Mouse (Mus musculus) midbrain, embryonic 14.5 days (tissue): ENCODE measurements around the gene Psmd2. TPM values are rescaled to one million over a fixed set of nuclear protein-coding genes. Genes with fewer than 3 reads are reported as not detected.

Experiments
- ATAC-seq: fragments of 200-750 bp; cut with Nextera tagmentation; 2 replicates; pipeline ENCODE4 v1.8.0; 2017; ENCODE audit warnings: moderate number of reproducible peaks, moderate library complexity; ENCODE audit not compliant: low FRiP score, low TSS enrichment
- DNase-seq: peaks from one replicate; pipeline ENCODE4 v3.0.0-alpha.2; 2015
- H3K27ac ChIP-seq: fragments of 300-500 bp; sonication (generic); replicated peaks from 2 replicates; pipeline ENCODE4 v1.5.1; 2014; ENCODE audit warnings: mild to moderate bottlenecking, low read depth, low read length, moderate library complexity
- H3K27me3 ChIP-seq: fragments of 300-500 bp; sonication (generic); 2 replicates; pipeline ENCODE4 v1.6.1; 2014; ENCODE audit warnings: low read length, control low read depth, mixed read lengths; ENCODE audit not compliant: control insufficient read depth, insufficient read depth
- H3K36me3 ChIP-seq: fragments of 300-500 bp; sonication (generic); 2 replicates; pipeline ENCODE4 v1.6.1; 2014; ENCODE audit warnings: low read length, control low read depth; ENCODE audit not compliant: control insufficient read depth, insufficient read depth
- H3K4me1 ChIP-seq: fragments of 300-500 bp; sonication (generic); 2 replicates; pipeline ENCODE4 v1.6.1; 2014; ENCODE audit warnings: mild to moderate bottlenecking, antibody characterized with exemption, low read length, control low read depth; ENCODE audit not compliant: control insufficient read depth, insufficient read depth
- H3K4me2 ChIP-seq: fragments of 300-500 bp; sonication (generic); 2 replicates; pipeline ENCODE4 v1.6.1; 2014; ENCODE audit warnings: mild to moderate bottlenecking, low read length, moderate library complexity
- H3K4me3 ChIP-seq: fragments of 300-500 bp; sonication (generic); replicated peaks from 2 replicates; pipeline ENCODE4 v1.5.1; 2014; ENCODE audit warnings: low read depth, low read length
- H3K9ac ChIP-seq: fragments of 300-500 bp; sonication (generic); replicated peaks from 2 replicates; pipeline ENCODE4 v1.6.1; 2014; ENCODE audit warnings: mild to moderate bottlenecking, low read length, moderate library complexity
- H3K9me3 ChIP-seq: fragments of 300-500 bp; sonication (generic); 2 replicates; pipeline ENCODE4 v1.6.1; 2016; ENCODE audit warnings: low read length, control low read depth, mixed read lengths; ENCODE audit not compliant: control insufficient read depth
- WGBS: fragments of 180-500 bp; shearing (Covaris S2); extraction: QIAGEN DNeasy Blood & Tissue Kit; methylation state at CpG from one replicate; pipeline ENCODE4 v1.1.7; 2014; 5-methylcytosine and 5-hydroxymethylcytosine counted together
- microRNA counts: library from miRNA; unstranded; fragments of <30 nt; microRNA quantifications from one replicate; lab custom pipeline; 2016
- microRNA-seq: library from miRNA; unstranded; fragments of <30 nt; microRNA quantifications from one replicate; pipeline ENCODE4, GENCODE M21; 2016
- polyA plus RNA-seq: library from polyadenylated mRNA; unstranded; fragments of >200 nt; fragmentation: Nextera tagmentation; extraction: Ambion mirVana; gene quantifications from 2 replicates; pipeline ENCODE4 v1.2.1, GENCODE M21; 2014

Gene Psmd2
- polyA plus RNA-seq, 1 experiment from 2014 or later: 366 TPM

- Histone ChIP-seq H3K36me3 (peaks cover 70% of the 10 kb centered on the region), H3K9me3 (no peaks in the 10 kb centered on the region), H3K9ac (no peak overlapping the region), H3K4me1 (peaks cover 20% of the 10 kb centered on the region), H3K4me2 (no peak overlapping the region), H3K27ac (no peak overlapping the region), H3K4me3 (no peak overlapping the region), H3K27me3 (no peaks in the 10 kb centered on the region)
- WGBS: 84% methylated on average over 4 of the region's 4 CpGs
- ATAC-seq (no peak), DNase-seq (no peak)
These were observed 59.4 kb downstream of the Psmd2 start for GRCm38 (mm10) chr16:20710810-20711209.

- H3K27me3 ChIP-seq: no peaks in the 10 kb centered on the region
- H3K4me1 ChIP-seq: peaks cover 25% of the 10 kb centered on the region
- ATAC-seq (no peak), DNase-seq (no peak)
- H3K27ac ChIP-seq: no peak overlapping the region
- no peak overlapping the region for H3K9ac ChIP-seq
- no peak overlapping the region for H3K4me3 ChIP-seq
- no peaks in the 10 kb centered on the region for H3K9me3 ChIP-seq
- WGBS: 76% methylated on average over 9 of the region's 9 CpGs
- no peak overlapping the region for H3K4me2 ChIP-seq
- H3K36me3 ChIP-seq: peaks cover 60% of the 10 kb centered on the region
These were observed 60.7 kb downstream of the Psmd2 start for GRCm38 (mm10) chr16:20712190-20712589.

DNA sequence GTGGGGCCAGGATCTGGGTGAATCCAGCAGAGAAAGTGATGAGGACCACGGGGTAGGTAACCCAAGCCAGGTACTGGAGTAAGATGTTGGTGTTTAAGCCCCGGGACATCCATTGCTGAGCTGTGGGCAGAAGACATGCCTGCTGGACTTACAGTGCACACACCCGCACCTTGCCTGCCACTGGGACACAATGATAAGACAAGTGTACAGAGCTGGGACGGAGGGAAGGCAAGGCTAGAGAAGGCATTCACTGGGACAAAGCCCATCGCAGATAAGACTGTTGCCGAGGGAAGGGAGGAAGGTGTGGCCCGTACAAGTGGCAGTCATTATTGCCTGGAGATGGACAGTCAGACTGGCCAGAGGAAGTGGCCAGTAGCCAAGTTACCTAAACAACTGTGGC is 61.4 kb downstream of the Psmd2 start:
- ATAC-seq (no peak), DNase-seq (no peak)
- no peaks in the 10 kb centered on the region for H3K9me3 ChIP-seq
- no peak overlapping the region for H3K4me2 ChIP-seq
- H3K4me1 ChIP-seq: peaks cover 25% of the 10 kb centered on the region
- 92% methylated on average over 7 of the region's 7 CpGs for WGBS
- H3K4me3 ChIP-seq: no peak overlapping the region
- H3K36me3 ChIP-seq: peaks cover 53% of the 10 kb centered on the region
- H3K27ac ChIP-seq: no peak overlapping the region
- no peaks in the 10 kb centered on the region for H3K27me3 ChIP-seq
- no peak overlapping the region for H3K9ac ChIP-seq

MicroRNAs encoded within 50 kb of the gene (microRNA counts, 519-probe panel; counts per million panel counts)
- 1,973 counts per million, percentile 5 among the panel's probes with 10 or more counts for microRNA mmu-miR-1224 (lab: Ali Mortazavi, UCI)

Small RNAs within 50 kb of the gene (microRNA-seq; reads per million reads assigned to microRNA genes)
- 24.4 reads per million, percentile 43 among the genes with 10 or more reads in this experiment for gene Mir1224

Other genes with a start within 250 kb of the Psmd2 start
- gene Abcc5, start 225.3 kb upstream of the Psmd2 start, polyA plus RNA-seq: 154 and 163 TPM in 2 replicates
- 65.8 and 97.4 TPM in 2 replicates for gene Eif2b5, start 152.8 kb upstream of the Psmd2 start, polyA plus RNA-seq
- gene Dvl3, start 134.7 kb upstream of the Psmd2 start, polyA plus RNA-seq: 35.8 and 40.2 TPM in 2 replicates
- gene Ap2m1, start 116.2 kb upstream of the Psmd2 start, polyA plus RNA-seq: 1,285 and 1,320 TPM in 2 replicates
- gene Abcf3, start 103.1 kb upstream of the Psmd2 start, polyA plus RNA-seq: 69.6 and 79.9 TPM in 2 replicates
- gene Vwa5b2, start 62.2 kb upstream of the Psmd2 start, polyA plus RNA-seq: 12.1 and 15.8 TPM in 2 replicates
- gene Eef1akmt4, start 40.1 kb upstream of the Psmd2 start, polyA plus RNA-seq: 10.5 and 12.0 TPM in 2 replicates
- not detected in 2 replicates for gene Gm49333, start 40.0 kb upstream of the Psmd2 start, polyA plus RNA-seq
- gene Alg3, start 39.9 kb upstream of the Psmd2 start, polyA plus RNA-seq: 43.4 and 46.3 TPM in 2 replicates
- gene Camk2n2, start 30.4 kb upstream of the Psmd2 start, polyA plus RNA-seq: 35.6 and 54.4 TPM in 2 replicates
- 8.5 and 11.9 TPM in 2 replicates for gene Ece2, start 21.8 kb upstream of the Psmd2 start, polyA plus RNA-seq
- gene Eif4g1, start 16.7 kb downstream of the Psmd2 start, polyA plus RNA-seq: 117 and 123 TPM in 2 replicates
- gene Fam131a, start 41.6 kb downstream of the Psmd2 start, polyA plus RNA-seq: 45.3 and 50.1 TPM in 2 replicates
- gene Polr2h, start 66.0 kb downstream of the Psmd2 start, polyA plus RNA-seq: 89.6 and 95.7 TPM in 2 replicates
- 27.2 and 30.9 TPM in 2 replicates for gene Clcn2, start 66.1 kb downstream of the Psmd2 start, polyA plus RNA-seq
- gene Chrd, start 81.5 kb downstream of the Psmd2 start, polyA plus RNA-seq: 6.3 and 8.2 TPM in 2 replicates
- 0.99 and 1.4 TPM in 2 replicates for gene Thpo, start 82.9 kb downstream of the Psmd2 start, polyA plus RNA-seq